Mouse (Mus musculus): ENCODE data around the gene Lmbrd2.
"Not testable (repeated sequence)": the region's sequence is repeated elsewhere in the genome, so short reads cannot be mapped to it uniquely, and the experiment has no call there.

Lmbrd2 gene

GRCm38 (mm10) chr15:9134891-9135507 is 5.4 kb upstream of the Lmbrd2 start:
- DNase-seq (ENCODE audit: low read depth, low spot score): no peak

- peak; percentile 19 for DNase-seq (ENCODE audit: low read depth, low spot score)
Measured at GRCm38 (mm10) chr15:9139447-9139846, 903 bp upstream of the Lmbrd2 start.

GRCm38 (mm10) chr15:9140684-9141171 is 378 bp downstream of the Lmbrd2 start:
- no peak for DNase-seq (ENCODE audit: low read depth, low spot score)

- no peak for DNase-seq (ENCODE audit: low read depth, low spot score)
Measured at GRCm38 (mm10) chr15:9155325-9155724, 15.0 kb downstream of the Lmbrd2 start, which contains the start of gene Skp2. TSS of gene Skp2 (minus strand) at chr15:9155425.

GRCm38 (mm10) chr15:9162557-9163070 is 22.3 kb downstream of the Lmbrd2 start:
- DNase-seq (ENCODE audit: low read depth, low spot score): no peak

GRCm38 (mm10) chr15:9164125-9164524 is 23.8 kb downstream of the Lmbrd2 start:
- DNase-seq (ENCODE audit: low read depth, low spot score): no peak

GRCm38 (mm10) chr15:9177038-9177437 is 36.7 kb downstream of the Lmbrd2 start:
- DNase-seq (ENCODE audit: low read depth, low spot score): no peak

- no peak for DNase-seq (ENCODE audit: low read depth, low spot score)
Measured at GRCm38 (mm10) chr15:9183995-9184394, 43.6 kb downstream of the Lmbrd2 start.

- DNase-seq (ENCODE audit: low read depth, low spot score): no peak
Measured at GRCm38 (mm10) chr15:9189796-9190195, 49.4 kb downstream of the Lmbrd2 start.

- DNase-seq (ENCODE audit: low read depth, low spot score): peak; percentile 34
Measured at GRCm38 (mm10) chr15:9192685-9193084, 52.3 kb downstream of the Lmbrd2 start.

- DNase-seq (ENCODE audit: low read depth, low spot score): peak; percentile 35
Measured at GRCm38 (mm10) chr15:9198421-9198820, 58.1 kb downstream of the Lmbrd2 start.

- DNase-seq (ENCODE audit: low read depth, low spot score): no peak
Measured at GRCm38 (mm10) chr15:9211891-9212290, 71.5 kb downstream of the Lmbrd2 start.

GRCm38 (mm10) chr15:9213026-9213425 is 72.7 kb downstream of the Lmbrd2 start:
- DNase-seq (ENCODE audit: low read depth, low spot score): not testable (repeated sequence)

GRCm38 (mm10) chr15:9213431-9213830 is 73.1 kb downstream of the Lmbrd2 start:
- not testable (repeated sequence) for DNase-seq (ENCODE audit: low read depth, low spot score)

- no peak for DNase-seq (ENCODE audit: low read depth, low spot score)
Measured at GRCm38 (mm10) chr15:9216446-9216845, 76.1 kb downstream of the Lmbrd2 start.

- DNase-seq (ENCODE audit: low read depth, low spot score): not testable (repeated sequence)
Measured at GRCm38 (mm10) chr15:9230917-9231316, 90.6 kb downstream of the Lmbrd2 start.

GRCm38 (mm10) chr15:9246345-9246744 is 106.0 kb downstream of the Lmbrd2 start:
- DNase-seq (ENCODE audit: low read depth, low spot score): no peak
